ENCODE assay signal across 17 mouse cellular contexts in the genomic region with DNA sequence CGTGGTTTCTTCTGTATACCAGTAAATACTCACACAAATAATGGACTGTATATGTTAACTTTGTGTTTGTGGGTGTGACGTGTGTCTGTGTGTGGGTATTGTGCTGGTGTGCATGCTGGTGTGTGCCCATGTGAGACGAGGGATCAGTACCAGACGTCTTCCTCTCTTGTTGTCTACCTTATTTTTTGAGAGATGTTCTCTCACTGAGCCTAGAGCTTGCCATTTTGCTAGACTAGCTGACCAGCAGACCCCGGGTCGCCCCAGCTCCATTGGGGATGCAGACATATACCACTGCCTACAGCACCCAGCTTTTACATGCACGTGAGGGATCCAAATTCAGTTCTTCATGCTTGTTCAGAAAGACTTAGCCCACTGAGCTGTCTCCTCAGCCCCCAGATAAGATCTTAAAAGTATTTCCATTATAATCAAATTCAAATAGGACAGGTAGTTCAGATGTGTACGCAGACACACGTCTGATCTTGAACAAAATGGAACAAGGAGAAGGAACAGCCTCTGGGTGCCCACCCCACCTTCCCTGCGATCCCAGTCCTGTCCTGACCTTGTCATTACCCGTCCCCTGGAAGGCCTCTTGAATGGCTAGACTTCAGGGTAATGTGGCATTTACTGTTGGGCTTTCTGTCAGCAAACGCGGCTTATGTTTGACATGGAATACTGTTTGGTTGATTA.
A peak's percentile ranks its signal among the peaks of the same experiment; 100 is the strongest.
DNase-seq lines count a peak whose midpoint lies in the region; TF ChIP-seq lines count a peak whose summit lies in the region.
"Had no signal": no experiment of that assay in that cellular context is flagged by ENCODE, and none has a peak within 500 bp of the region (broad histone marks: within the 10 kb centered on the region; RNA-seq: fewer than 3 reads in every experiment).

No protein-coding gene starts in this region.

- H3K9me3 ChIP-seq in heart, embryonic 10.5 days = no peaks in the 10 kb centered on the region
- H3K9me3 ChIP-seq: embryonic facial prominence, embryonic 12.5 days; forebrain, embryonic 13.5 days; heart, embryonic 15.5 days had no signal

- TF ChIP-seq CTCF in cerebellum, adult 2 months (IDR thresholded peaks at IDR 0.05; ENCODE audit: borderline replicate concordance, insufficient read depth, low read depth, low read length) = no peak

- no peak for TF ChIP-seq POLR2A in cerebellum, adult 2 months (IDR thresholded peaks at IDR 0.05; ENCODE audit: borderline replicate concordance, insufficient read depth, low read length)

- no peaks in the 10 kb centered on the region for H3K27me3 ChIP-seq in cerebellum, adult 2 months (ENCODE audit: control insufficient read depth, insufficient read depth, low read length)
- peaks cover 5% of the 10 kb centered on the region; the same call in 1 of the 2 replicates for H3K27me3 ChIP-seq in heart, embryonic 10.5 days (ENCODE audit: insufficient read depth, poor library complexity, severe bottlenecking)
- H3K27me3 ChIP-seq: heart, embryonic 15.5 days had no signal

- H3K36me3 ChIP-seq in heart, embryonic 10.5 days = no peaks in the 10 kb centered on the region
- H3K36me3 ChIP-seq: embryonic facial prominence, embryonic 12.5 days; heart, embryonic 15.5 days had no signal

- WGBS in cerebellum, adult 2 months = 38% methylated on average over 13 of the region's 13 CpGs
- 80% methylated on average over 13 of the region's 13 CpGs for WGBS in heart, embryonic 10.5 days

- H3K4me1 ChIP-seq in cerebellum, adult 2 months (ENCODE audit: control insufficient read depth, insufficient read depth, low read length) = peaks cover 23% of the 10 kb centered on the region; the same call in 1 of the 2 replicates
- no peaks in the 10 kb centered on the region for H3K4me1 ChIP-seq in heart, embryonic 10.5 days
- H3K4me1 ChIP-seq: embryonic facial prominence, embryonic 12.5 days; heart, embryonic 15.5 days had no signal

- H3K4me3 ChIP-seq in cerebellum, adult 2 months (replicated peaks; ENCODE audit: insufficient read depth, low read depth, low read length) = no peak overlapping the region
- H3K4me3 ChIP-seq in heart, embryonic 10.5 days = no peak overlapping the region
- H3K4me3 ChIP-seq: embryonic facial prominence, embryonic 12.5 days; forebrain, embryonic 13.5 days; heart, embryonic 15.5 days had no signal

- H3K27ac ChIP-seq in cerebellum, adult 2 months (ENCODE audit: insufficient read depth, low read length) = peak overlapping the region; percentile 74
- H3K27ac ChIP-seq in heart, embryonic 10.5 days = no peak overlapping the region
- H3K27ac ChIP-seq: embryonic facial prominence, embryonic 12.5 days; forebrain, embryonic 13.5 days; heart, embryonic 15.5 days had no signal

- DNase-seq in cerebellum, adult 2 months = peak in 1 of 2 experiments; percentile 66
- DNase-seq in cerebellum, adult 11 months = no peak
- peak; percentile 61 for DNase-seq in heart, embryonic 10.5 days (ENCODE audit: low spot score)
- DNase-seq in heart, adult 9 months (ENCODE audit: low spot score in 2 of 2) = no peak
- DNase-seq in cerebellum, adult 9-10 months = peak; percentile 59
- peak; percentile 52 to 68 for DNase-seq in cerebellum, postnatal 25 days
- DNase-seq in layer of hippocampus, postnatal 25 days (ENCODE audit: extremely low spot score in 1 of 2, low spot score in 1 of 2) = no peak
- DNase-seq in spleen, postnatal 10 days (ENCODE audit: low spot score in 2 of 2) = no peak
- DNase-seq: adrenal gland, postnatal 14 days; embryo, embryonic 11 days; forebrain, postnatal 0 days; gastrocnemius, postnatal 14 days; heart, postnatal 14 days; kidney, adult 18-20 months had no signal

Comparison
In these comparisons a context has a peak if more than half of its experiments do, and no peak if none do; other contexts are left out.
1. DNase-seq: peak in heart, embryonic 10.5 days (single experiment), cerebellum, adult 9-10 months (single experiment) and cerebellum, postnatal 25 days (2 of 2); none in cerebellum, adult 11 months (single experiment), heart, adult 9 months (0 of 2), layer of hippocampus, postnatal 25 days (0 of 2) and spleen, postnatal 10 days (0 of 2).